Mouse (Mus musculus): ENCODE results near the gene Gldc. TPM values are rescaled to one million over a fixed set of nuclear protein-coding genes. Genes with fewer than 3 reads are reported as not detected.

Gldc gene
- polyA plus RNA-seq, 1 experiment from 2014 or later: 6.9 TPM

- no peaks in the 10 kb centered on the region for H3K36me3 ChIP-seq (ENCODE audit: control insufficient read depth, insufficient read depth, low read length)
- peak overlapping the region; percentile 13; the same call in 1 of the 2 replicates for H3K4me2 ChIP-seq (ENCODE audit: low read length)
- peak overlapping the region; percentile 84 for H3K27ac ChIP-seq (replicated peaks; ENCODE audit: low read depth, low read length)
- no peaks in the 10 kb centered on the region for H3K9me3 ChIP-seq (ENCODE audit: control insufficient read depth, low read length)
- H3K27me3 ChIP-seq (ENCODE audit: control insufficient read depth, insufficient read depth, low read length): no peaks in the 10 kb centered on the region
- no peak overlapping the region for H3K4me3 ChIP-seq (replicated peaks; ENCODE audit: low read depth, low read length)
- no peak; the same call in 1 of the 2 replicates for ATAC-seq (ENCODE audit: low FRiP score, low TSS enrichment)
- H3K4me1 ChIP-seq (ENCODE audit: control insufficient read depth, insufficient read depth, low read length): peaks cover 33% of the 10 kb centered on the region
- H3K9ac ChIP-seq (replicated peaks; ENCODE audit: low read length): no peak overlapping the region
- DNase-seq: peak; percentile 29
Measured at GRCm38 (mm10) chr19:30108616-30109015, 66.6 kb downstream of the Gldc start.

DNA sequence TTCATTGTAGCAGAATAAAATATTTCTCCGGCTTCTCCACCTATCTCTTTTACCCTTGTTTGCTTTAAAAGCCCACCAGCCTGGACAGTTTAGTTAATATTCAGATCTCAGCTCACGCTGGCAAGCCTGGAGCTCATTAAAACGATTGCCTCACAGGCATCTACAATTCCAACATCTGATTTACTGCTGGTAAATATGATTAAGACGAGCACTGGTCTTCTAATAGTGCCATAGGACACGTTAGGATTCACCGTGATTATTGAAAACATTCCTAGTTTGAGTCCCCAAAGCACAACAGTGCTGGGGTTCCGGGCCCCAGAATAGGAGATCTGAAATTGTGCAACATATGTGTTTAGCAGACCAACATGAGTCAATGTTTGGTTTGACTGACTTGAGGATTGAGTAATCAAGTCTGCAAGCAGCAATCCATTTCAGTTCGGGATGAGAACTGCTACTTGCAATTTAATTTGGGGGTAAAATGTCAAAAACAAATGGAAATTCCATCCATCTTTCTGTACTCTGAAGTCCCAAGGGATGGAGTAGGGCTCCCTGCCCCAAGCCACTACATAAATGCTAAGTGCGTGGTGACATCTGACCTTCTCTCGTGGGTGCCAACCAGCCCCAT lies 67.9 kb downstream of the Gldc start:
- peaks cover 33% of the 10 kb centered on the region for H3K4me1 ChIP-seq (ENCODE audit: control insufficient read depth, insufficient read depth, low read length)
- H3K9ac ChIP-seq (replicated peaks; ENCODE audit: low read length): no peak overlapping the region
- WGBS: 33% methylated on average over 10 of the region's 10 CpGs
- H3K27ac ChIP-seq (replicated peaks; ENCODE audit: low read depth, low read length): peak overlapping the region; percentile 73
- H3K36me3 ChIP-seq (ENCODE audit: control insufficient read depth, insufficient read depth, low read length): no peaks in the 10 kb centered on the region
- H3K27me3 ChIP-seq (ENCODE audit: control insufficient read depth, insufficient read depth, low read length): no peaks in the 10 kb centered on the region
- ATAC-seq (ENCODE audit: low FRiP score, low TSS enrichment): no peak
- H3K4me3 ChIP-seq (replicated peaks; ENCODE audit: low read depth, low read length): no peak overlapping the region
- no peak overlapping the region for H3K4me2 ChIP-seq (ENCODE audit: low read length)
- peak; percentile 53 for DNase-seq
- no peaks in the 10 kb centered on the region for H3K9me3 ChIP-seq (ENCODE audit: control insufficient read depth, low read length)

DNA sequence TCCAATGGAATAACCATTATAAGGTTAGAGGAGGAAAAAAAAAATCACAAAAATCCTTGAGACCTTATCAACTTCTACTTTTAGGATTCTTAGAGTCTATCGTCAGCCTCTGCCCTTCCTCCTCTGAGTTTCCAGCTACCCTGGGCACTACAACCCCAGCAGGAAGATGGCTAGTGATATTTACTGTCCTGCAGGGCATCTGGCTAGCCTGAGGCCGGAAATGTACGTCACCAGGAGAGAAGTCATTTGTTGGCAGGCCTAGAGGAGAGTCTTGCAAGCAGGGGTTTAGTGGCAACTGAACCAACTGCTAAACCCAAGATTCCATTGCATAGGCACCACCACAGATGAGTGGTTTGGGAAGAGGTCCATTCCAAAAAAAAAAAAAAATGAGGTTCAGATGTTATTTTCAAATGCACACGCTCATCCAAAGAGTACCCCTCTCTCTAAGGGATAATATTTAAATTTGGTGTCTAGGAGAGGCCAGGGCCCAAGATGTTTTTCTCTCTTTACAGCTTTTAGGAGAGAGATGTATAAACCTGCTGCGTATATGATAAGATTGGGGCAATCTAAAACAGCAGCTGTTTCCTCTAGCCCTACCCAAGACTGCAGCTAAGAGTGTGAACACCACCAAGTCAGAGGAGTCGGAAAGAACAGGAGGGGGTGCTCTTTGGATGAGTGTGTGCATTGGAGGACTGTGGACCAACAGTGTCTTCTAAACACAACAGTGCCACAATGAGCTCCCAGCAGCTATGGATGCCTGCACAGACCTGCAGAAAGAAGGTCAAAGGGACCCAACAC lies 70.0 kb downstream of the Gldc start:
- no peaks in the 10 kb centered on the region for H3K9me3 ChIP-seq (ENCODE audit: control insufficient read depth, low read length)
- peaks cover 33% of the 10 kb centered on the region for H3K4me1 ChIP-seq (ENCODE audit: control insufficient read depth, insufficient read depth, low read length)
- H3K36me3 ChIP-seq (ENCODE audit: control insufficient read depth, insufficient read depth, low read length): no peaks in the 10 kb centered on the region
- H3K27ac ChIP-seq (replicated peaks; ENCODE audit: low read depth, low read length): no peak overlapping the region
- ATAC-seq (ENCODE audit: low FRiP score, low TSS enrichment): no peak
- no peak for DNase-seq
- H3K9ac ChIP-seq (replicated peaks; ENCODE audit: low read length): no peak overlapping the region
- no peaks in the 10 kb centered on the region for H3K27me3 ChIP-seq (ENCODE audit: control insufficient read depth, insufficient read depth, low read length)
- no peak overlapping the region for H3K4me2 ChIP-seq (ENCODE audit: low read length)
- WGBS: 86% methylated on average over 6 of the region's 6 CpGs
- no peak overlapping the region for H3K4me3 ChIP-seq (replicated peaks; ENCODE audit: low read depth, low read length)

- no peak overlapping the region for H3K4me2 ChIP-seq (ENCODE audit: low read length)
- no peak overlapping the region for H3K27ac ChIP-seq (replicated peaks; ENCODE audit: low read depth, low read length)
- H3K9me3 ChIP-seq (ENCODE audit: control insufficient read depth, low read length): no peaks in the 10 kb centered on the region
- H3K36me3 ChIP-seq (ENCODE audit: control insufficient read depth, insufficient read depth, low read length): peaks cover 17% of the 10 kb centered on the region; the same call in 1 of the 2 replicates
- no peaks in the 10 kb centered on the region for H3K27me3 ChIP-seq (ENCODE audit: control insufficient read depth, insufficient read depth, low read length)
- 92% methylated on average over 6 of the region's 6 CpGs for WGBS
- no peak for ATAC-seq (ENCODE audit: low FRiP score, low TSS enrichment)
- peaks cover 12% of the 10 kb centered on the region for H3K4me1 ChIP-seq (ENCODE audit: control insufficient read depth, insufficient read depth, low read length)
- H3K4me3 ChIP-seq (replicated peaks; ENCODE audit: low read depth, low read length): no peak overlapping the region
- H3K9ac ChIP-seq (replicated peaks; ENCODE audit: low read length): no peak overlapping the region
- DNase-seq: no peak
Measured at GRCm38 (mm10) chr19:30102620-30103019, 72.6 kb downstream of the Gldc start.

DNA sequence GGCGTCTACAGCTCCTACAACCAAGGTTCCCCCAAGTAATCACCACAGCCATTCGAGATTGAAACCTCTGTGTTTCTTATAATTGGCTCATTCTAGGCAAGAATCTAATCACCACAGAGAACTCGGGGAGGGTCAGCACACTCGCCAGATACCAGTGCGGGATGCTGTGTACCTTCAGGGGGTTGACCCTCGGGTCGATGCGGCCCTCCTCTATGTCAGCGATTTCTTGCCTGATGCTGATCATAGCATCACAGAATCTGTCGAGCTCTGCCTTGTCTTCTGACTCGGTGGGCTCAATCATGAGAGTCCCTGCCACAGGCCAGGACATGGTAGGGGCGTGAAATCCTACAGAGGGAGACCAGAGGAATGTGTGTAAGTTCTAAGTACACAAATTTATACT lies 74.7 kb downstream of the Gldc start:
- ATAC-seq (ENCODE audit: low FRiP score, low TSS enrichment) (no peak), DNase-seq (no peak)
- Histone ChIP-seq H3K9me3 (ENCODE audit: control insufficient read depth, low read length) (no peaks in the 10 kb centered on the region), H3K36me3 (ENCODE audit: control insufficient read depth, insufficient read depth, low read length) (peaks cover 32% of the 10 kb centered on the region), H3K4me1 (ENCODE audit: control insufficient read depth, insufficient read depth, low read length) (no peaks in the 10 kb centered on the region), H3K27ac (replicated peaks; ENCODE audit: low read depth, low read length) (no peak overlapping the region), H3K27me3 (ENCODE audit: control insufficient read depth, insufficient read depth, low read length) (no peaks in the 10 kb centered on the region), H3K9ac (replicated peaks; ENCODE audit: low read length) (no peak overlapping the region), H3K4me3 (replicated peaks; ENCODE audit: low read depth, low read length) (no peak overlapping the region), H3K4me2 (ENCODE audit: low read length) (no peak overlapping the region)
- 93% methylated on average over 12 of the region's 12 CpGs for WGBS

DNA sequence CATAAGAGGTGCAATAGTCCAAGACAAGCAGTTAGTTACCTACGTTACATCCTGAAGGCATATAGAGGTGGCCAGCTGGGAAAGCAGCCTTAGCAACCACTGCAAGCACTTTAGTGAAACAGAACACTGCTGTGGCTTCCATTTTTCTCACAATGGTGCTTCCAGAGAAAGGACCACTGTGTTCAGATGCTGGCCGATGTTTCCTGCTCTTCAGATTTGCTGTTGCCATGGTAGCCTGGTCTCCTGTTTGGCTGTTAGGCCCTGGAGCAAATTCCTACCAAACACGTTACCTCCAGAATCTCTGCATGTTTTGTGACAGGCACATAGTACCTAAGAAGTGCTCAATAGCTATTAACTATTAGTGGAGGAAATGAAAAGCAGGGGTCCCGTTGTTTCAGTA lies 78.2 kb downstream of the Gldc start:
- H3K9me3 ChIP-seq (ENCODE audit: control insufficient read depth, low read length): no peaks in the 10 kb centered on the region
- DNase-seq (peak; percentile 50), ATAC-seq (ENCODE audit: low FRiP score, low TSS enrichment) (no peak)
- peaks cover 62% of the 10 kb centered on the region for H3K36me3 ChIP-seq (ENCODE audit: control insufficient read depth, insufficient read depth, low read length)
- no peak overlapping the region for H3K4me2 ChIP-seq (ENCODE audit: low read length)
- no peak overlapping the region for H3K4me3 ChIP-seq (replicated peaks; ENCODE audit: low read depth, low read length)
- H3K27me3 ChIP-seq (ENCODE audit: control insufficient read depth, insufficient read depth, low read length): no peaks in the 10 kb centered on the region
- no peaks in the 10 kb centered on the region for H3K4me1 ChIP-seq (ENCODE audit: control insufficient read depth, insufficient read depth, low read length)
- peak overlapping the region; percentile 58 for H3K27ac ChIP-seq (replicated peaks; ENCODE audit: low read depth, low read length)
- H3K9ac ChIP-seq (replicated peaks; ENCODE audit: low read length): no peak overlapping the region
- 64% methylated on average over 4 of the region's 4 CpGs for WGBS

GRCm38 (mm10) chr19:30096186-30096585 lies 79.0 kb downstream of the Gldc start:
- Histone ChIP-seq H3K36me3 (ENCODE audit: control insufficient read depth, insufficient read depth, low read length) (peaks cover 69% of the 10 kb centered on the region), H3K4me1 (ENCODE audit: control insufficient read depth, insufficient read depth, low read length) (no peaks in the 10 kb centered on the region), H3K27me3 (ENCODE audit: control insufficient read depth, insufficient read depth, low read length) (no peaks in the 10 kb centered on the region), H3K4me3 (replicated peaks; ENCODE audit: low read depth, low read length) (no peak overlapping the region), H3K27ac (replicated peaks; ENCODE audit: low read depth, low read length) (no peak overlapping the region), H3K9ac (replicated peaks; ENCODE audit: low read length) (no peak overlapping the region), H3K9me3 (ENCODE audit: control insufficient read depth, low read length) (no peaks in the 10 kb centered on the region), H3K4me2 (ENCODE audit: low read length) (no peak overlapping the region)
- ATAC-seq (ENCODE audit: low FRiP score, low TSS enrichment) (no peak), DNase-seq (peak; percentile 41)
- WGBS: 49% methylated on average over 3 of the region's 3 CpGs

GRCm38 (mm10) chr19:30091644-30092295 lies 83.5 kb downstream of the Gldc start:
- H3K4me3 ChIP-seq (replicated peaks; ENCODE audit: low read depth, low read length): no peak overlapping the region
- 90% methylated on average over 12 of the region's 12 CpGs for WGBS
- no peak for DNase-seq
- H3K4me2 ChIP-seq (ENCODE audit: low read length): no peak overlapping the region
- ATAC-seq (ENCODE audit: low FRiP score, low TSS enrichment): no peak
- no peak overlapping the region for H3K27ac ChIP-seq (replicated peaks; ENCODE audit: low read depth, low read length)
- no peak overlapping the region for H3K9ac ChIP-seq (replicated peaks; ENCODE audit: low read length)
- H3K9me3 ChIP-seq (ENCODE audit: control insufficient read depth, low read length): no peaks in the 10 kb centered on the region
- no peaks in the 10 kb centered on the region for H3K4me1 ChIP-seq (ENCODE audit: control insufficient read depth, insufficient read depth, low read length)
- peaks cover 79% of the 10 kb centered on the region for H3K36me3 ChIP-seq (ENCODE audit: control insufficient read depth, insufficient read depth, low read length)
- H3K27me3 ChIP-seq (ENCODE audit: control insufficient read depth, insufficient read depth, low read length): no peaks in the 10 kb centered on the region

All from midbrain, embryonic 14.5 days (tissue).